Mouse (Mus musculus) brain, embryonic 18.5 days (tissue): ENCODE measurements at regions not wholly inside any gene's neighbourhood (a gene's known extent, or its start where the extent isn't known, plus 50 kb on each side); places are given as distances from the start of the nearest gene placed in this dataset.

Experiments used
- DNase-seq: peaks from one replicate; pipeline ENCODE4 v3.0.0-alpha.2; 2012; ENCODE audit warnings: low read depth, low spot score

DNA sequence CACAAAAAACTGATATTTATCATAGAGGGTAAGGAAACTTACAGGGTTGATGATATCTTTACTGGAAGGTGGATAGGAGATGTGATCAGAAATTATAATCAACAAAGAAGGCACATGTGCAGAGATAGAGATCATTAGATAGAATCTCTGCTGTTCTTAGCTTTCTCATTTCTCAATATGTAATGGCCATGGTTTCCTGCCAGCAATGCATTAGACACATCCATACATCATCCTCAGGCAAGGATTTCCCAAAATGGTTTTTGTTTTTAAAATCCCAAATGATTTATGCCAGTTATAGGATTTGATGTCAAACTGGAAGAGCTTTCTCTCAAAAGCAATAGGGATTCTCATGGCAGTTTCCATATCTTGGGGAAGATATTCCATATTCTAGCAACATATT, 52.0 kb upstream of the C030005K15Rik start:
- DNase-seq: no peak

DNA sequence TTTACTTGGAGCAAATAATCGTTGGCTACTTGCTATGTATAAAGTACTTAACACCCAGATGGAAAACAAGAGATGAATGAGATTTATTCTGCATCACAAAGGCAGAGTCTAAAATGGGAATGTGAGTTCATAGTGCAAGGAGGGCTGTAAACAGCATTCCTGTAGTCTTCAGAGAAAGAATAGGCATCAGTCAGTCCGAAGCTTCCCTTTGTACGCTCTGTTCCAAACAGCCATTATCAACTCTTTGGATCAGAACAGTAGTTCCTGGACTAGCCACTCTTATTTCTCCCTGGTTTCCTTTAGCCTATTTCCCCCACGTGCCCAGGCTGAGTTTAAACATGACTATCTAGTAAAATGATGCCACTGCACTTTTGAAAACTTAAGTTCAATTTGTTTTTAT, 52.8 kb upstream of the C030005K15Rik start:
- DNase-seq: no peak

DNA sequence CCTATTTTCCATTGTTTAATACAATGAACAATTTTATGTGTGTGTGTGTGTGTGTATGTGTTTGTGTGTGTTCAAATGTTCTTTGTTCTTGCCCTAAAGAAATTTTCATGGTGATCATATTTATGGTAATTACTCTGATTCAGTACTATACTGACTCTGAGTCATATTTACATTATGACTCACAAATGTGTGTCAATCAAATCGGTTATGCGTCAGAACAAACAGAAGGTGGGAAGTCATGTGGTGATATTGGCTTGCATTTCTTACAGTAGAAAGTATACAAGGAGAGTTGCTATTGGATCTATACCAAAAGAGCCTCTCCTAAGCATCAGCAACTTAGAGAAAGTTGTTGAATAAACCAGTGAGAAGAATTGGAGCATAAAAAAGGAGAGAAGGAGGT, 67.2 kb upstream of the C030005K15Rik start:
- DNase-seq: no peak

DNA sequence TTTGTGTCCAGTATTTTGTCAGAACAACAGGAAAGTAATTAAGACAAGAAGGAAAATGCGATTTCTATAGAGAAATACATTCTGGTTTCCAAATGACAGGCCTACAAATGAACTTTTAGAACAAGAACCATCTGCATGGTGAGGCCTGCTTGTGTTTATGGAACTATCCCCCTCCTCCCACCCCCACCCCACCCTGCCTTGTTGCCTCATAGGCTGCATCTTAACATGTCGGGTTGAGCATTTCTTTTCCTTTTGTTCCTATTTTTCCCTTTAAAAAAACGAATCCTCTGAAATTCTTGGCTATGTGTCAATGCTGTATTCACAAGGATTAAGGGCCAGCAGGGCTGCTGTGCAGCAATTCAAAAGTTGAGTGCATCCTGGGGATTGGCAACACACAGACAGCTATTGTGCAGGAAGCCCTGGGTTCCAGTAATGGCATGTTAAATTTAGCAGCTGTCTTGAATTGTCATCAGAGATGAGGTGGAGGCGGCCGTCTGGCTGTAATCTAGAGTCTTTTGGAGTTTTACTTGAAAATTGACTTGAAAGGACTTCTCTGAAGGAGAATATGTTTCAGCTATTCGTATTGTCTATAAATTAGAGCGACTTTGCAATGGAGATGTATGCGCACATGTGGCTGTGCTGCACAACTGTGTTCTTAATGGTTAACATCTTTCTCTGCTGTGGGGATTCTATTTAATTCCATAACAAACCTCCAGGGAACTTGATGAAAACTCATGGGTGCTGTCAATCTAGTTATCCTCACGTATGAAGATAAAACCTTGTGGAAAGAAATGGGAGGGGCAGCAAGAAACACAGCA, 75.1 kb upstream of the C030005K15Rik start:
- no peak for DNase-seq

DNA sequence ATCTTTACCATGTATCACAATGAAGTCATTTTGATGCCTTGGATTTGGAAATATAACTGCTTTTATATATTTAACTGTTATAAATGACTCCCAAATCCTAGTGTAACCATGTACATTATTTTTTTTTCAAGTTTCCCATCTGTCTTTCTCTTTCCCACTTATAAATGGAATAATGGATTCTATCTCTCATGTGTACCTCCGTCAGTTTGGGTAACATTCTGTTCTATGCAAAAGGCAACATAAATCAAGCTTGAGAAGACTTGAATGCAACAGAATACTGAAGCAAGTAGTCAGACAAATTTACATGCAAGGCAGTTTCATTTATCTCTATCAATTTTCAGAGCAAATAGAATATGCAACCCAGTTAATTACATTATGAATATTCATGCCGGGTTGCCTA, 81.4 kb upstream of the C030005K15Rik start:
- DNase-seq: no peak

DNA sequence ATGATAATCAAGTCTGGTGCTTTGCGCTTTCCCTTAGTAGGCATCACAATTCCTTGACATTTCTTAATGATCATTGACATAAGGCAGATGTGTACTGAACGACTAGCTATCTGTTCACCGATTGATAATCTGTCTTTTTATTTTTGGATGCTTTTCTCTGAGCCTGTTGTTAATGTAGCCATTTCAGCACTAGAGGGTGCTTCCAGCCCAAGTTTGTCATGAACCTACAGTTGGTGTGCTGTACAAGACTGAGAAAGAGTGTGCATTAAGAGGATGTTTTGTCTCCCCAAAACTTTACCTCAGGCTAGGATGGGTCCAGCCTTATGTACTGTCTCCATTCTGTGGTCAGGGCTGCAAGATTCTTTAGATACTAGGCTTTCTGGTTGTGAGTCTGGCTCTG, 116.0 kb upstream of the C030005K15Rik start:
- peak; percentile 6 for DNase-seq

DNA sequence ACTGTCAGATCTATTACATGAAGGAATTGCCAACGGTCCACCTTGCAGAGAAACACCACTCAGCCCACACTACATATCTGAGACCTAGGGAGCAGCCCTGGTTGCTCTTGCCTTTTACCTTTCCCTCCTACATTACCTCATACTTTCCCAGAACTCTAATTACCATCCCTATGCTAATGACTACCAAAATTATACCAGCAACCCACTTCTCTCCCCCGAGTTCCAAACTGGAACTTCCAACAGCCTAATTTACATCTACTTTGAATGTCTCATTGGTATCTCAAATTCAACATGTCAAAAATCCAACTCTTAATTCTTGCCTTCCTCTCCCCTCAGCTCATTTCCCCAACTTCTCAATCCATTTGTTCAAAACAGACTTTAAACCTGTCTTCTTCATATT, 124.9 kb upstream of the C030005K15Rik start:
- DNase-seq: no peak

DNA sequence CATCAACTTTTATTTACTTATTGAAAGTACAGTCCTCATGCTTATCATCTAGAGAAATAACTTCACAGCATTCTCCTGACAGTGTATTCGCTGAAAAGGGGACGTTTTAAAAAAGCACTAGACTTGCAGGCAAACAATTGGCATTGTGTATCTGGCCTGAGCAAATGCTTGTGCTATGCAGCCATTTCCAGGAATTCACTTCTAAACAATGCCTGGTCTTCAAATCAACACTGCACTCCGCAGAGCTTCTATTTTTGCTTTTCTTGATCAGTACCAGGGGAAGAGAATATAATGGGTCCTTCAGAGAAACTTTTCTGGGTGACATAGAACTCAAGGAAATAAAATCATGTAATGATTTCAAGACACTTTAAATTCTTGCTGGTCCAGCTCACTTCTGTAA, 150.5 kb upstream of the C030005K15Rik start:
- no peak for DNase-seq

DNA sequence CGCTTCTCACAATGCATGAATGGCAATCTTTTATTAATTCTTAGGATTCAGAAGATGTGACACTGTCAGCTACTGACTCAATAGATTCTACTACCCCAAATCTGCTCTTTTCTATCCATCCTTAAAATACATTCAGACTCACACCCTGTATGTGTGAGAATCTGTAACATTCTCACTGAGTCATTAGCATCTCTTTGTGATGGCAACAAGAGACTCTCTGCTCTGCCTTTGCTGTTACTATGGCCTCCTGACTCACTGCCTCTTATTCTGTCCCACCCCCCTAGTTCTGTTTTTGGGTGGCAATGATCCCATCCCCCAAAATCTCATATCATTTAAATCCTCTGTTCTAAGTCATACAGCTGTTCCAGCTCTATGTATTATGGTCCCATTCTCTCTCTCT, 159.5 kb upstream of the C030005K15Rik start:
- DNase-seq: no peak

DNA sequence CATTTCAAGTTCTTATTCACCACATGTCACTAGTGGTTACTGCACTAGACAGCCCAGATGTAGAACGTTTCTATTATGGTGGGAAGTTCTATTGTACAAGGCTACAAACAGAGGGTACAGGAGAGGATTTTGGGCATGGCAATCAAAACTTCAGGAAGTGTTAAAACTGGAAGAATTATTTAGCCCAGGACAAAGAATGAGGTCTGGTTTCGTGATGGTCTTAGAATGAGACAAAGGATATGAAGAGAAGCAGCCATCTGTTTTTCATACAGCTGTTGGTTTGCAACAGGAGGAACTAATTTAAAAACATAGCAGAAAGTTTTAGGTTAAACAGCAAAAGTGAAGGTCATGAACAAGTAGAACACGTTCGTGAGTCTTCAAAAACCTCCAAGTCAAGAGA, 179.2 kb upstream of the C030005K15Rik start:
- no peak for DNase-seq

DNA sequence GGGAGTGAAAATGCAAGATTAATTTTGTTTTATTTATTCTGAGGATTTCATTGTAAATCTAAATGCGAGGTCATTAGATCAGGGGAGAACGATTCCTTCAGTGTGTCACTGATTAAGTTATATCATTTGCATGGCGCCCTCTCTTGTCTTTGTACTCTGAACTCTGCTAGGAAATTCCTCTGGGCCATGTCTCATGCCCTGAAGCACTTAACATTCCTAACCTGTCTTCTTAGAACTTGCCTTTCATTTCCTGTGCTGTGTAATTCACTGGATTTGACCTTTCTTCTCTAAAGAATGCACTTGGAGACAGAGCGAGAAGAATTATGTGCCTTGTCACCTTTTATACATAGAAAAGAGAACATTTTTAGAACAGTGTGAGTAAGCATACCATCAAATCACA, 199.0 kb upstream of the C030005K15Rik start:
- no peak for DNase-seq

DNA sequence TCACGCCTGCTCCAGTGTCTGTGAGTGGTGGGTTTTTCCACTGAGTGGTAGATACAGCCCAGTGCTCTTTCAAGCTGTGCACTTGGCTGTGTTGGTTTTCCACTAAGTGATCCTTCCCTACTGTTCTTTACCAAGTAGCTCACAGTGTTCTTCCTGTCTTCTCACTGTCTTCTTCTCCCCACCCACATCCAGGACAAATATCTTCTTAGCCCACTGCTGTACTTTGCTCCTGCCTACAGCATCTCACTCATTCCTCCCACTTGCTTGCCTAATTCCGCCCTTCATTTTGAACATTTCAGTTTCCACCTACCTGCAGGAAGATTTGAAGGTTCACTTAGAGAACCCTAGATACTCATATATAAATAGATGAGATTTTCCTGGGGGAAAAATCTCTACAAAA, 213.8 kb upstream of the C030005K15Rik start:
- no peak for DNase-seq

DNA sequence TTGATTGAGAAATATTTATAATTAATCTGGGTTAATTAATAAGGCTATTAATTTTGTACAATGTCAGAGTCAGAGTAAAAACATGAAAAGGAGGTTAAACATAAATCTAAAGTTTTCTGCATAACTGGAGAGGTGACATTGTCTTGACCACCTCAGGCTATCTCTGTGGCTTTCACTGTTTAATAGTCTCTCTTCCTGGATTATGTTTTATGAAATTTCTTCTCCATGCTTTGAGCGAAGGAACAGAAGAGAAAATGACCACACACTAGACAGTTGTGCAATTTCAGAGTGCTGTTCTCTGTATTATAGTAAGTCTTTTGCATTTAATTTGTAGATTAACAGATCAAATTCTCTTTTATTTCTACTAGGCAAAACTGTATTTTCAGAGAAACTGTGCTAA, 239.3 kb upstream of the C030005K15Rik start:
- no peak for DNase-seq

DNA sequence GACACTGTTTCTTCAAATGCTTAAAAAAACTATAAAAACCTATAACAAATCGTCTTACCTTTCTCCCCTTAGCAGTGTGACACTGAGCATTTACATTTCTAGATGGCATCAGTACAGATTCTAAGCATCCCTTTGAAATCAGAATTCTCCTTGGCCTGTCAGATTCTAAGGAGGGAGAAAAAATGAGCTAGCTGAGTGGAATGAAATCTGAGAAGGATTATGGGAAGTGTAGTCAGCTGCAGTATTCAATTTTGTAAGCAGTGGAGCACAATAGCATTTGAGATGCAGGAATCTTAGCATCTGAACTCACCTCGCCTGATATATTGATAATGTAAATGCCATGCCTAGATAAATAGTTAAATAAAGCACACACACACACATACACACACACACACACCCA, 240.4 kb upstream of the C030005K15Rik start:
- DNase-seq: peak; percentile 10

DNA sequence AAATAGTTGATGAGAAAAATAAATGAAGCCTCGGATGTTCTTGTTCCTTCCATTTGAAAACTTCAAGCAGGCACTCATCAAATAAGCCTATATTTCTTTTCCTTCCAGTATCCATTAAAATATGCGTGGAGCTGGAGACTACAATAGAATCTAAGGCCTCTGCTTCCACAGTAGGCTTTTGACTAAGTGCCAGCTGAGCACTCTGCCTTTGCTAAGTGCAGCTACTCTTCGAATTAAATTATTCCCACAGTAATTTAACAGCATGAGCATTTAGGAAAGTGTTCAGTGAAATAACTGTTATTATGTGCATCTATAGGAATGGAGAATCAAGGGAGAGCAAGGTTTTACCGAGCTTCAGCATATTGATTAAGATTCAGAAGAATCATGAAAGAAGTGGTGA, 280.5 kb upstream of the C030005K15Rik start:
- peak; percentile 34 for DNase-seq

DNA sequence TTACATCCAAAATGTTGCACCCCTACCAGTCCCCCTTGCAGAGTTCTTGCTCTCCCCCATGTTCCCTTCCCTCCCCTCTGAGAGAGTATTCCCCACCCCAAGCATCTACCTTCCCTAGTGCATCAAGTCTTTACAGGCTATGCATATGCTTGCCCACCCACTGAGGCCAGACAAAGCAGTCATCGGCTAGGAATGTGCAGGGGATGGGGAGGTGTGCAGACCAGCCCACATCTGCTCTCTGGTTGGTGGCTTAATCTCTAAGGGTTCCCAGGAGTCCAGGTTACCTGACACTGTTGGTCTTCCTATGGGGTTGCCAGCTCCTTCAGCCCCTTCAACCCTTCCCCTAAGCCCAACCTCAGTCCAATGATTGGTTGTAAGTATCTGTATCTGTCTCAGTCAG, 281.8 kb upstream of the C030005K15Rik start:
- no peak for DNase-seq

DNA sequence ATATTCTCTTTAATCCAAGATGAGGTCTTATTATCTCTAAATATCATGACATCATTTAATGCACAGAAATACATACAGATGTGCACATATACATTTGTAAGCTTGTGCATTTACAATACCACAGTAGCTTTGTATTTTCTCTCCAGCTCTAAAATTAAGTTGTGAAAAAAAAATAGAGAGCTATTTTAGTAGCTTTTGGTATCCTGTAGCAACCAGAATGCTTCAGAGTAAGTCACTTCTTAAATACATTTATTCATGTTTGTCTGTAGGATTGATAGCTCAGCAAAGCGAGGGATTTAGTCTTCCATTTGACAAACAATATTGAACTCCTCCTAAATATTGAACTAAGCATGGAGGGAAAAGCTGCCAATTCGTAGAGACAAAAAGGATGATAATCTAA, 286.4 kb upstream of the C030005K15Rik start:
- DNase-seq: no peak

DNA sequence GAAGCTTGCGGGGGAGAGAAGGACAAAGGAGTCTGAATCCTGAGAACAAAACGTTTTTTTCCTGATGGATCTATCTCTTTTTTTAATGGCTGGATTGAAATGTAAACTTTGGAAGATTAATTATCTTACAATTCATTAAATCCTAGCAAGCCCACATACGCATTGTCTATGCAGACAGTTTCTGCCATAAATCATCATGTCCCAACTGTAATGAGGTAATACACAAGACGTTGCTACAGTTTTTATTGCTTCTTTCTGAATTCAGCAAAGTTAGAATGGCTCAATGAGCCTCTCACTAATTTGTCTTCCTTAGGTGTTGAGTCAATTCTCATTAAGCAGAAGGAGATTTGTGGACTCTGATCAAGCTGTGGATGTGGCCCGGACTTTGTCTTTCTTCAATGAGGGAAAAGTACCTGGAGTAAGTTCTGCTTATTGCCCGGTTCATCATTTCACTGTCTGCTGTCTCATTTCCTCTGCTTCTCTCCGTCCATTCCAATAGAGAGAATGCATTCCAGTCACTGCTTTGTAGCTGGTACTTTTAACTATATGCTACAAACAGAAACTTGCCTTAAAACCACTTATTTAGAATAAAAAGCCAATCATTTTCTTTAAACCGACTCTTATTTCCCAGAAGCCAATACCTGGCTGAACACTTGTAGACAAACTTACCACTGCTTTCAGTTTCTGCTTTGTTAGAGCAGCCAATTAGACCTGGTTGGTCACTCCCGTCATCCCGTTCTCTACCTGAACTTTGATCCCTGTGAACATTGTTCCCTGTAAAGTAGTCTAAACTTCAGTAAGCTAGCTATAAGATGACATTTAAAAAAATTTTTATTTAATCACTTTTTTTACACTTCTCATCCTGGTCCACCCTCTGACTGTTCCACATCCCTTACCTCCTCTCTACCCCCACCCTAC, 288.7 kb upstream of the C030005K15Rik start:
- no peak for DNase-seq

DNA sequence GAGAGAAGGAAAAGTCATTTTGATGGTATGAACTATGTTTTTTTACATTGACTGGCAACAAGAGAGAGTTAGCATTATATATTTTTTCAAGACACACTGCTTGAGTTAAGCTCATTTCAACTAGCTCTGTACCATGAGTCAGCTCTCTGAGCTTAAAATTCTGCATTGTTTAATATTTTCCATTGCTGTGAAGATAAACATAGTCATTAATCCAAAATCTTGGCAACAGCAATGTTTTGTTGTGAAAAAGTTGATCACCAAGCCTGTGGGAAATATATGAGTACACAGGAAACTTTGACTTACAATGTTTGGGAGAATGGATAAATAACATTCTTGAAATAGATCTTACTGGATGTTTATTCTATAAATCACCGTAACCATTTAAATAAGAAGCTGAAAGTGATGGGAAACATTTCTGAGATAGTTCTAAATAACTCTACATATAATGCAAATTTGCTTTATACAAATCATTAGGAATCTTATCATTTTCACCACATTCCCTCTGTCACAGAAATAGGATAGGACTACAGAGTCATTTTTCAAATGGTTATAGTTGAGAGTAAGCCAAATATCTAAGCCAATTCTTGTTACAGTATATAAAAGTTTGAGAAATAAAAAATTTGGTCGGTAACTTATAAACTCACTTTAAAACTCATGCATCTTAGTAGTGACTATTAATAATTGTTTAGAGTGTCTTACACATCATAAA, 290.2 kb upstream of the C030005K15Rik start:
- no peak for DNase-seq

DNA sequence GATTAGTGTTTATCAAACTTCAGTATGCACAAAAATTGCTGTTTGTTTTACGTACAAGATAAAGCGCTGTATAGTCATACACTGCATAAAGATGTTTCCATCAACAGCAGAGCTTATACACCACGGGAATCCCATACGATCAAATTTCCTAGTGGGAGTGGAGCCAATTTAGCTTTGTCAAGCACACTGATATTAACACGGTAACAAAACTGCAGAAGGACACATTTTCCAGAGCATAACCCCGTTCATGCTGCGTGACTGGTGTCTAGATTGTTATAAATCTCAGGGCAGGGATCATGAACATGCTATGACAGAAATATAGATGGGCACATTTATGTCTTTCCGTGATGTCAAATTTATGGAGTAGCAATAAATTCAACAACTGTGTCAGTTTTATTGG, 302.6 kb upstream of the C030005K15Rik start:
- DNase-seq: no peak

DNA sequence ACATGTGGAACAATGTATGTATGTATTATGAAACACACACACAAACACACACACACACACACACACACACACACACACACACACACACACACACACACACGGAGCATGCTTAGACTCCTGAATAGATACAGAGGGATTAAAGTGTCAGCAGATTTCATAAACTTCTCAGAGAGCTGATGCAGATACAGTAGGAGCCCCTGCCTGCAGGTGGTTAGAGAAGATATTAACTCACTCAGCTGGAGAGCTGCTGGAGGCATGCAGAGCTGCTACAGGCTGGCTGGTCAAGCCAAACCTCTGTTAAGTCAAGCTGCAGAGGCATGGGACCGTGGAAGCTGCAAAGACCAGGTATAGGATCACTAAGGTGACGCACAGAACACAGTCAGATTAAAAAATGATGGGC, 303.1 kb upstream of the C030005K15Rik start:
- no peak for DNase-seq

DNA sequence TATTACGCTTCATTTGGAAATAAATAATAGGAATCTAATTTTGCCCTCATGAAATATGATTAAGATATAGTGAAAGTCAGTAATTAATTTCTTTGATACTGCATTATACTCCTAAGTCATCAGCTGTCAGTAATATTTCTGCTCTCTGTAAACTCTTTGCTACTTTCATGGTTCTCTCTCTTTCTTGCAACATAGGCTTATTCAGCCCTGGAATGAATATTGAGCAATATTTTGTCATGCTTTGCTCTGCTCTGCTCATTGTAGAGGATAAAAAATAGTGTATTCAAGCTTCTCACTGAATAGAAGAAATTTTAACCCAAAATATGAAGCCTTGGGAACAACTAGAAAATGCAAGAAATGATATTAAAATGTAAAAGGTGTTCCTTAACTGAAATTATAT, 306.1 kb upstream of the C030005K15Rik start:
- no peak for DNase-seq
